Mouse (Mus musculus) CH12.LX (cell line): Measurements from ENCODE around the gene Slc10a4.

Source experiments
- BHLHE40 ChIP-seq: IDR thresholded peaks from 2 replicates; pipeline ENCODE4 v1.6.1; 2011; ENCODE audit warnings: mild to moderate bottlenecking, low read depth, low read length, improper control_type of control experiment
- MAFK ChIP-seq: IDR thresholded peaks from 2 replicates; pipeline ENCODE4 v1.6.1; 2011; ENCODE audit warnings: low read length, improper control_type of control experiment; ENCODE audit not compliant: insufficient replicate concordance
- NRF1 ChIP-seq: IDR thresholded peaks from 2 replicates; pipeline ENCODE4 v1.6.1; 2014; ENCODE audit warnings: low read depth, mild to moderate bottlenecking, inconsistent platforms, low read length, improper control_type of control experiment, moderate library complexity

- TF ChIP-seq BHLHE40: no peak
- TF ChIP-seq NRF1: no peak
- no peak for TF ChIP-seq MAFK
Measured at GRCm38 (mm10) chr5:73007582-73007959, 888 bp downstream of the Slc10a4 start.
